Mouse (Mus musculus): Measurements from ENCODE around the gene Brk1. TPM values are rescaled to one million over a fixed set of nuclear protein-coding genes. Genes with fewer than 3 reads are reported as not detected.

Brk1 gene
- total RNA-seq, 4 experiments from 2014 or later: 207 to 213 (median 208) TPM

DNA sequence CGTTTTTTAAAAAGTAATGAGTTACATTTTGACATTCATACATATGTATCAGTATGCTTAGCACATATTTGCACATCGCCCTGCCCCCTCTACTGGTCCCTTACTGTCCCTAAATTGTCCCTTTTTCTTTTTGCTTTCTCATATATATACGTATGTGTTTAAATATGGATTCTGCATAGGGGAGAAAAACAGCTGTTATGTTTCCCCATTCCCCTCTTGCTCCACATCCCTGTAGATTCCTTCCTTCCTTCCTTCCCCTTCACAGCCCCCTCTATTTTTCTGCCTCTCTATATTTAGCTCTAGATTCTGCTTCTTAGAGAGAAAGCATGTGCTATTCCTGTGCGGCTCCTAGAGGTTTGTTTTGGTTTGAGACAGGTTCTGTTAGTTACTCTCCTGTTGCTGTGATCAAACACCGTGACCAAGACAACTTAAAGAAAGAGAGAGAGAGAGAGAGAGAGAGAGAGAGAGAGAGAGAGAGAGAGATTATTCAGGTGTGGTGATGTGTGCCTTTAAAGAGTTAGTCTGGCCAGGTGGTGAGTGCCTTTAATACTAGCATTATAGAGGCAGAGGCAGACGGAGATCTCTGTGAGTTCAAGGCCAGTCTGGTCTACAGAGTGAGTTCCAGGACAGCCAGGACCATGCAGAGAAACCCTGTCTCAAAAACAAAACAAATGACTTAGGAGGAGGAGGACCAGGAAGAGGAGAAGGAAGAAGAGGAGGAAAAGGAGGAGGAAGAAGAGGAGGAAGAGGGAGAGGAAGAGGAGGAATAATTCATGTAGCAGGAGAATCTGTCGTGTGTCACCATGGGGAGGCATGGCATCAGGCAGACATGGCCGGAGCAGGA is 55.3 kb downstream of the Brk1 start:
- no peak for DNase-seq (ENCODE audit: low spot score in 2 of 2)

DNA sequence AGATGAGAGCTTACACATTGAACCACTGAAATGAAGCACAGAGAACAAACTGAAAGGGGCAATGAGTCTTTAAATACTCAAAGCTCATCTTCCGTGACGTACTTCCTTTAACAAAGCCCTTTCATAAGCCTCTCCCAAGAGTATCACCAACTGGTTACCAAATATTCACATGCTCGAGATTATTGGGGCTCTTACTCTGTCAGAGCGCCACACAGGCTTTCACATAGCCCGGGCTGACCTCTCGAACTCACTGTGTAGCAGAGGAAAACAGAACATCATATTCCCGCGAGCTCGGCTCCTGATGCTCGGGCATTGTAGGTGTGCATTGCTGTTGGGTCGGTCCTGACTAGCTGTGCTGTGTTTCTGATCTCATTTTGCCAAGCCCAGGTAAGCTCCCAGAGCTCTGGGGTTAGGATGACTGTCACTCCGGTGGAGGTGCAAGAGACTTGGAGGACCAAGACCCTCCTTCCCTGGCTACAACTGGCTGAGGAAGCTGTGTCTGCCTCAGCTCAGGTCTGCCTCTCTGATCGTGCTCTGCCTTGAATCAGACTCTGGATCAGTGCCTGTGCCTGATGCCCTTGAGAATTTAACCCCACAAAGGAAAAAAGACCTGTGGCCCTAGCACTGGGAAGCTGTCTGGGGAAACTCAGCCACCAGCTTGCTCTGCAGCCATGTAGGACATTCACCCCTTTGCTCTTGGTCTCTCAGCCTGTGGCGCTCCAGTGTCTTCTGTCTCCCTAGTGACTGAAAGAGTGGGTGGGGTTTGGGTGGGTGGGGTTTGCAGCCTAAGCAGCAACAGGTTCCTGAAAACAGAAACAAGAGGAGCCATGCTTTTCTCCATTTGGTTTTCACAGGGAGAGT is 56.1 kb downstream of the Brk1 start:
- DNase-seq (ENCODE audit: low spot score in 2 of 2): no peak

DNA sequence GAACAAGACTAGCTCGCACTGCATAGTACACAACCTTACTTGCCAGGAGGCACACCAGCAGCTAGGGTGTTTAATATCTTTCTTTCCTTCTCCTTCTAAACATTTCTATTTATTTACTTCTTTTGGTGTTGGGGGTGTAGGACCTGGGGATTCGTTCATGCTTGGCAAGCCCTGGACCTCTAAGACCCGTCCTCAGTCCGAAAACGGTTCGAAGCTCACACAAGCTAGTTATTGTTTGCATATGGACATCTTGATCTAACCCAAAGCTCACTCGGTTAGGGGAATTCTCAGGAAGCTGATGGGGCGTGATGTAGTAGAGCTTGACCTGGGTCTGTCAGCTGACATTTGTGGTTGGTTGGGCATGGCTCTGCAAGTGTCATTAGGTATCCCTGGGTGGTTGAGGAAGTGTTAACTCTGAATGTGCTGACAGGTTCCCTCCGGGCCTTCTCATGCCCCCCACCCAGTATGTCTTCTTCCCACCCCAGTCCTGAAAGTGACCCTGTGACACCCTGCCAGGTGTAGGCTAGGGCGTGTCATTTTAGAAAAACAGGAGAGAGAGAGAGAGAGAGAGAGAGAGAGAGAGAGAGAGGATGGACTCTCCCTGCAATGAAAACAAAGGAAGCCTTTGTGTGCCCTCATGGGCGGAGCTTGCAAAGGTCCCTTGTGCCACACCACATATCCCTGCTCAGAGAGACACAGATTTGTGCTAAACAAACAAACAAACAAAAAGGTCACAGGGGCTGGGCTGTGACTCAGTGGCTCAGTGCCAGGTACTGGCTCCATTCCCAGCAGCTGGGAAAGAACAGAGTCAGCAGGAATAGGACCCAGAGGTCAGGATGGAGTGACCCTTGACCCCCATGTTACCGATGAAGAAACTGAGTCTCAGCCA is 57.0 kb downstream of the Brk1 start:
- DNase-seq (ENCODE audit: low spot score in 2 of 2): peak; percentile 38 to 43

DNA sequence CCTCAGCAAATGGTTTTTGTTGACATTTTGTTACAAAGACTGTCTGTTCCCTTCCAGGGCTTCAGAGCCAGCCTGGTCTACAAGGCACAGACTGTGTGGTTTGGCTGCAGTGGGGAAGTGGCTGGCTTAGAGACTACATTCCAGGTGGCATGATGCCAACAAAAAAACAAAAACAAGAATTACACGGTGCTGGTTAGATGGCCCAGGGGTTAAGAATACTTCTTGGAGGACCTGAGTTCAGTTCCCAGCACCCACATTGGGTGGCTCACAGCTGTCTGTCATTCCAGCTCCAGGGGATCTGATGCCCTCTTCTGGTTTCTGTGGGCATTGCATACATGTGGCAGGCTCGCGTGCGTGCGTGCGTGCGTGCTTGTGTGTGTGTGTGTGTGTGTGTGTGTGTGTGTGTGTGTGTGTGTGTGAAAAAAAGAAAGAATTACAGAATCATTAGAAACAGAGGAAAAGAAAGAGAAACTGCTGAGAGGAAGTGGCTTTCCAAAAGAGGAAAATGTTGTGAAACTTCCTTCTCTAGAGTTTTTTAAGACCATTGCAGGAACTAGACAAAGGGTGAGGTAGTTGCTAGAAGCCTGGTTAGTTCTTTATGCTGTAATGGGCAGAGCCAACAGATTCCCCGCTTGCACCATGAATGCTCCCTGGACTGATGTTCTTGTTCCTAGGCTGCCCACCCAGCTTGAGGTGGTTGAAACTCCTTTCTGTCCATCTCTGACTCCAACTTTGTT is 58.6 kb downstream of the Brk1 start:
- DNase-seq (ENCODE audit: low spot score in 2 of 2): no peak

DNA sequence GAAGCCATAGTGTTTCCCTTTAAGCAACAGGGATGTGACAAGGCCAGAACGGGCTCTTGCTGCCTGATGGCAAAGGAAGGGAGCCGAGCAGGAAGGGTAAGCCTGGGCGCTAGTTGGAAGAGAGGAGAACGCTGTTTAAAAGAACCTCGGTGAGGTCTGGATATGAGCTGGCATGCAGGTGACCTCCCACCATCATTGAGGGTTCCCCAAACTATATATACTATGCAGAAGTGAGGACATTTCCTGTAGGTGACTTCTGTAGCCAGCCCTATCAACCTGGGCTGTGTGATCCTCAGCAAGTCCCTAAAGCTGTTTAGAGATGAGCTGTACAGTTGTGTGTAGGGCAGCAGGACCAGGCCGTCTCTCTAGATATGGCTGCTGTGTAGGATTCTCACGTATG is 59.7 kb downstream of the Brk1 start:
- no peak for DNase-seq (ENCODE audit: low spot score in 2 of 2)

Other genes with a start within 250 kb of the Brk1 start
- gene Tada3, start 226.9 kb upstream of the Brk1 start, total RNA-seq (2022): 10 to 100 TPM; 43.4 to 49.8 (median 47.7) TPM
- gene Arpc4, start 226.7 kb upstream of the Brk1 start, total RNA-seq (2022): 100 to 1,000 TPM; 282 to 324 (median 303) TPM
- 10 to 100 TPM; 17.2 to 21.6 (median 19.6) TPM for gene Ttll3, start 215.5 kb upstream of the Brk1 start, total RNA-seq (2022)
- gene Rpusd3, start 185.4 kb upstream of the Brk1 start, total RNA-seq (2022): 10 to 100 TPM; 27.4 to 39.1 (median 35.2) TPM
- gene Cidec, start 169.0 kb upstream of the Brk1 start, total RNA-seq (2022): not detected
- gene Jagn1, start 162.2 kb upstream of the Brk1 start, total RNA-seq (2022): 10 to 100 TPM; 38.5 to 47.0 (median 39.7) TPM
- under 1 TPM; 0.22 to 0.45 (median 0.41) TPM for gene Il17re, start 146.3 kb upstream of the Brk1 start, total RNA-seq (2022)
- 1 to 10 TPM; 3.8 to 6.1 (median 4.8) TPM for gene Il17rc, start 133.3 kb upstream of the Brk1 start, total RNA-seq (2022)
- gene Creld1, start 121.5 kb upstream of the Brk1 start, total RNA-seq (2022): 100 to 1,000 TPM in 2 of 4 experiments, 10 to 100 TPM in 2; 86.9 to 135 (median 104) TPM
- 10 to 100 TPM; 45.3 to 51.3 (median 49.8) TPM for gene Prrt3, start 102.8 kb upstream of the Brk1 start, total RNA-seq (2022)
- 10 to 100 TPM; 62.1 to 75.3 (median 71.4) TPM for gene Emc3, start 73.1 kb upstream of the Brk1 start, total RNA-seq (2022)
- gene Fancd2, start 73.1 kb upstream of the Brk1 start, total RNA-seq (2022): 1 to 10 TPM; 2.0 to 2.5 (median 2.3) TPM
- gene Fancd2os, start 4.1 kb upstream of the Brk1 start, total RNA-seq (2022): under 1 TPM in 3 of 4 experiments, not detected in 1; 0.37 to 0.56 (median 0.55) TPM
- gene Vhl, start 19.2 kb downstream of the Brk1 start, total RNA-seq (2022): 10 to 100 TPM; 41.0 to 50.5 (median 47.0) TPM
- 10 to 100 TPM; 19.3 to 25.0 (median 21.7) TPM for gene Irak2, start 33.7 kb downstream of the Brk1 start, total RNA-seq (2022)
- gene Tatdn2, start 92.3 kb downstream of the Brk1 start, total RNA-seq (2022): 10 to 100 TPM; 63.5 to 73.0 (median 68.1) TPM
- not detected for gene Ghrl, start 115.1 kb downstream of the Brk1 start, total RNA-seq (2022)
- gene Sec13, start 136.0 kb downstream of the Brk1 start, total RNA-seq (2022): 10 to 100 TPM; 67.9 to 80.9 (median 77.0) TPM